Mouse (Mus musculus): ENCODE data around the gene Cflar.
"Not testable (repeated sequence)": the region's sequence is repeated elsewhere in the genome, so short reads cannot be mapped to it uniquely, and the experiment has no call there.

Cflar gene

GRCm38 (mm10) chr1:58775361-58775760 is 64.1 kb downstream of the Cflar start:
- DNase-seq (ENCODE audit: low spot score in 2 of 2) = no peak

- no peak for DNase-seq (ENCODE audit: low spot score in 2 of 2)
Observed at GRCm38 (mm10) chr1:58777583-58777982, 66.3 kb downstream of the Cflar start.

GRCm38 (mm10) chr1:58778226-58778625 is 66.9 kb downstream of the Cflar start:
- no peak for DNase-seq (ENCODE audit: low spot score in 2 of 2)

DNA sequence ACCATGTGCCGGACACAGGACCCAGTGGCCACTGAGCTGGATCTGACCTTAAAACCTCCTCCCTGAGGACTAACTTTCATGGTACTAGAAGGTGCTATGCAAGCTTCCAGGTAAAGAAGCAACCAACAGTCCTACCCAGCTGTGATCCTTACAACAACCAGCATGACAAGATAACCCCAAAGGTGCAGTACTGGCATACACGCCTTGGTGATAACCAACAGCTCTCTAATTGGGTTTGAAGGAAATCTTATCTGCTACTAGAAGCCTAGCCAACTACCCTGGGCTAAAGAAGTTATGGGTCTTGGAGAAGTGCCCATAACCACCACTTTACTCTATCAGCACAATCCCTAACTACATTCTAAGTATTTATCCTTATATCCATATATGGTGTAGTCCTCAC is 75.0 kb downstream of the Cflar start:
- DNase-seq (ENCODE audit: low spot score in 2 of 2) = no peak

GRCm38 (mm10) chr1:58788410-58788809 is 77.1 kb downstream of the Cflar start:
- DNase-seq (ENCODE audit: low spot score in 2 of 2) = no peak

- no peak for DNase-seq (ENCODE audit: low spot score in 2 of 2)
Observed at GRCm38 (mm10) chr1:58794705-58795104, 83.4 kb downstream of the Cflar start.

DNA sequence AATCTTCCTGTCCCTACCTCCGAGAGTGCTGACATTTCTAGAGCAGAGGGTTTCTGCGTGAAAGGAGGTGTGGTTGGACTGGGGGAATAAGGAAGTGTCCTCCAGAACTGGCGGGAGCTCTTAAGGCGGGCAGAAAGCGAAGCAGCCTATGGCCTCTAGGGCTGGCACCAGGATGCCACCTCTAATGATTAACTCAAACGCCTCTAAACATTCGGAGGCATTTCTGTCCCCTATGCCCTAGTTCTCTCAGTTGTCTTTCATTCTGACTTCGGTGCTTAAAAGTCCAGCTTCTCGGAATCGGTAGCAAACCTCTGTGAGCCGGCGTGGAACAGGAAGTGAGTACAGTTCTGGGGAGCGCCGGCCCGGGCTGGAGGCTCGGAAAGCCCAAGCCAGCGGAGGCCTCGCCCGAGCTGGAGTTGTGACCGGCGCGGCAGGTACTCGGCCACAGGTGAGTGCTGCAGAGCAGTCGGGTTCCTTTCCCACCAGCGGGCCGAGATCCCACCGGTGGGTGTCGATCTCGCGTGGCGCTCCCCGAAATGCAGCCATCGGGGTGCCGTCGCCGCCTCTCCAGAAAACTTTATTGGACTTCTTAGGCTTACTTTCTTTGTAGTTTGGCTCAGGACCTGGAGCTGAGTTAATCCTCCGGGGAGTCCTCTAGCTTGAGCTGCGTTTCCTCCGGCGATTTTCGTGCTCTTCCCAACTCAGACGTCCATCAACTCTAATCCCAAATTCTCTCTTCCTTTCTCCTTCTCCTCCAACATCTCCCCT is 84.2 kb downstream of the Cflar start, which contains the start of gene Casp8:
TSS of gene Casp8 (plus strand) at position 84 of the 768 bp plus-strand sequence.
- no peak for DNase-seq (ENCODE audit: low spot score in 2 of 2)

DNA sequence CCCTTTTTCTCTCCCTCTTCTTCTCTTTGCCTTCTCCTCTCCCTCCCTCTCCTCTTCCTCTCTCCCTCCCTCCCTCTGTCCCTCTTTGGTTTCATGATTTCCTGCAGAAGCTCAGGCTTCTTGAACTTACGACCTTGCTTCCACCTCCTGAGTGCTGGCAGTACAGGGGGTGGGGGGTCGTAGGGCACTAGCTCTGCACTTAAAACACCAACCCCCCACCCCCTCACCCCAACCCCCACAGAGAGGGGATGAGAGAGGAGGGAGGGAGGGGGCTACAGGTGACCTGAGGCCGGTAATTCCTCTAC is 84.7 kb downstream of the Cflar start:
- no peak for DNase-seq (ENCODE audit: low spot score in 2 of 2)

DNA sequence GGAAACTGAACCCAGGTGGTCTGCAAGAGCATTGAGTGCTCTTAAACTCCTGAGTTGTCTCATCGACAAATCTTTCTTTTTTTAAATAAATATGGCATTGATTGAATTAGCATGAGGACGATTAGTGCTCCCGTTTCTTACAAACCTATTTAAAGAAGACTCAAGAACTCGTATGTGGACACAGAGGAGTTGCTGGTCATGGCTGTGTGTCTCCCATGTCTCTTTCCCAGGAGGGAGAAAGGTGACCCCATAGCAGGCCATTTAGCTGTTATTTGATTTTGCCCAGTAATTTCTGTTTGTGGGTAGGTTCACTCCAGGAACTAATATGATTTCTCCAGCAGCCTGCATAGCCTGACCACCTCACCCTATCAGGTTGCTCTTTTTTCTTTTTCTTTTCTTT is 85.5 kb downstream of the Cflar start:
- DNase-seq (ENCODE audit: low spot score in 2 of 2) = no peak

GRCm38 (mm10) chr1:58797370-58797769 is 86.1 kb downstream of the Cflar start:
- DNase-seq (ENCODE audit: low spot score in 2 of 2) = no peak

- no peak for DNase-seq (ENCODE audit: low spot score in 2 of 2)
Observed at GRCm38 (mm10) chr1:58798911-58799310, 87.6 kb downstream of the Cflar start.

GRCm38 (mm10) chr1:58800644-58801043 is 89.3 kb downstream of the Cflar start:
- DNase-seq (ENCODE audit: low spot score in 2 of 2) = not testable (repeated sequence)

DNA sequence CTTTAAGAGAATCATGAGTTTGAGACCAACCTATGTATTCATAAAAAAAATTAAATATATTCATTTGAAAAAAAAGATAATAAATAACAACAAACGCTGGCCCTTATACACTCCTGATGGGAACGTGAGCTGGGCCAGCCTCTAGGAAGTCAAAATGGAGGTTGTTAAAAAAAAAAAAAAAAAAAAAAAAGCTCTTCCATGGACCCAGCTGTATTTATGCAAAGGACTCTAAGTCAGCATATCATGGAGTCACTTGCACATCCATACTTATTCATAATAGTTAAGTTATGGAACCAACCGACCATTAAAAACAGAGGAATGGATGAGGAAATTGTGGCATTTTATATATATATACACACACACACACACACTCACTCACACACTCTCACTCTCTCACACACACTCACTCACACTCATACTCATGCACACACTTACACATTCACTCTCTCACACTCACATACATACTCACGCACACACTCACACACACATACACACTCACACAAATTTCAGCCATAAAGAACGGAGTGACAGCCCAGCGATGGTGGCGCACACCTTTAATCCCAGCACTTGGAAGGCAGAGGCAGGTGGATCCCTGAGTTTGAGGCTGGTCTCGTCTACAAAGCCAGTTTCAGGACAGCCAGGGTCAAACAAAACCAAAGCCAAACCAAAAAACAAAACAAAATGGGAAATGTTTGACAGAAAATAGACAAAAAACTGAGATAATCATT is 90.4 kb downstream of the Cflar start:
- DNase-seq (ENCODE audit: low spot score in 2 of 2) = no peak

DNA sequence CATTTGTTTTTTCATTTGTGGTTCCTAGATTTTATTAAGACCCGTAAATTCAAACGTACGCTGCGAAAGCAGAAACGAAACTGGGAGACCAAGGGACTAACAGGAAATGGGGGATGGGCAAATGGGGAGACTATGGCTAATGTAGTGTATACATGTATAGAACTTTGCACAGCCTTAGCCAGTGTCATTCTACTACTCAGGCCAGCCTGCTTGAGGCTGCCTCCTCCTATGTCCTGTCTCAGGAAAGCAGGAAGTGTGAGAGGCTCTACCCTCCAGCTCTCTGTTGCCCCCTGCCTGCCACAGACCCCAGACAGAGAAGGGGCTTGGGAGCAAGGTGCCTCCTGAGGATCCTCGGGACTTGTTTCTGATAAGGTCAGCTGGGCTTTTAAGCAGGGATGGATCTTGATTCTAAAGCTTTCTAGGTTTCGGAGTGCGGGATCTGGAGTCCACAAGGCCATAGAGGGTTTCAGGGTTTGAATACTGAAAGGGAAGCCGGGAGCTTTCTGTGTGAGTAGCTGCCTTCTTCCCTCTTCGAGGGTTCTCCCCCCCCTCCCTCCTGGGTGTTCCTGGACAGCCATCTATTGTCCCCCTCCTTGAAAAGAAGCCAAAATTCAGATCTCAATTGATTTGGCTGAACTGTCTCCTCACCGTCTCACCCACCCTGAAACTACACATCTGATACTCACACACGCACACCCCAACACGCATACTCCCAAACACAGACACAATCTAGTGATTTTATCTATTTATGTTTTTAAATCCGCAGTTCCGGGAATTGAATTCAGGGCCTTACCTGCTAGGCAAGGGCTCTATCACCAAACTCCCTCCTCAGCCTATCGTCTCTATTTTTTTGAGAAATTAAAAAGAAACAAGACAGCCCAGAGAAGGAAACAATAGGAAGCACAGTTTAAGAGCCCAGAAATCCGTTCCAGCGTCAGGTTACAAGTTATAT is 91.3 kb downstream of the Cflar start:
- DNase-seq (ENCODE audit: low spot score in 2 of 2) = no peak

DNA sequence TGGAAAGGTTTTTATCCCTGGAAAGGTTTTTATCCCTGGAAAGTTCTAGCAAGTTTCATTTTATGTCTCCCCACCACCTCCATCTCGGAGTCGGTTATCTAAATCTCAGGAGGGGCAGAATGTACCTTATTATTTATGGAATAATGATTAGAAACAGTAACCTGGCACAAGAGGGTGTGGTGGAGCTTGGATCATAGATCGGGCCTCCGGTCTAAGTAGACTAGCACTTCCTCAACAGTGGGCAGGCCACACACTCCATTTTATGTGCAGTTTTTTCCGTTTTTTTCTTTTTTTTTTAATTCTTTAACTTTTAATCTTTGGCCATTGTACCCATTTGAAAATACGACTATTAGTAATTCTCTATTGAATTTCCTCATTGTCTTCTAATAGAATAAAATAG is 92.2 kb downstream of the Cflar start:
- DNase-seq (ENCODE audit: low spot score in 2 of 2) = no peak

GRCm38 (mm10) chr1:58806651-58807050 is 95.3 kb downstream of the Cflar start:
- no peak for DNase-seq (ENCODE audit: low spot score in 2 of 2)

All from right cerebral cortex, postnatal 36 days (tissue).